Mouse (Mus musculus): ENCODE results near the gene Btla.
A peak's percentile ranks its signal among the peaks of the same experiment; 100 is the strongest.

The Btla gene

GRCm38 (mm10) chr16:45259663-45260062 lies 35.5 kb downstream of the Btla start:
- DNase-seq (ENCODE audit: low spot score in 2 of 2) = no peak

DNA sequence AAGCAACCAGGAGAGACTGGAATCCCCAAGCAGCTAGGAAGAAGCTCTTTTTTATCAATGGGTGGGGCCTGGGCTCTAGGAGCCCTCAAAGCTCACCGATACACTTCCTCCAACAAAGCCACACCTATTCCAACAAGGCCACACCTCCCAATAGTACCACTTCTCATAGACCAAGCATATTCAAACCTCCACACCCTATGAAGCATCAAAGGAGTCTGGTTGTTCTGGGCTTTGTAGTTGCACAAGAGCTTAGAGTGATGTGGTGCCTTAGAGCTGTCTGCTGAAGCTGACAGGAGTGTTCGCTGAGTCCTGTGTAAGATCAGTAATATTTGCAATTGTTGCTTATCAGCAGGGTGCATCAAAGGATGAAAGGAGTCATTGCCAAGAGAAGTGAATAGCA lies 37.2 kb downstream of the Btla start:
- DNase-seq (ENCODE audit: low spot score in 2 of 2) = no peak

- no peak for DNase-seq (ENCODE audit: low spot score in 2 of 2)
Observed at GRCm38 (mm10) chr16:45262051-45262450, 37.9 kb downstream of the Btla start.

DNA sequence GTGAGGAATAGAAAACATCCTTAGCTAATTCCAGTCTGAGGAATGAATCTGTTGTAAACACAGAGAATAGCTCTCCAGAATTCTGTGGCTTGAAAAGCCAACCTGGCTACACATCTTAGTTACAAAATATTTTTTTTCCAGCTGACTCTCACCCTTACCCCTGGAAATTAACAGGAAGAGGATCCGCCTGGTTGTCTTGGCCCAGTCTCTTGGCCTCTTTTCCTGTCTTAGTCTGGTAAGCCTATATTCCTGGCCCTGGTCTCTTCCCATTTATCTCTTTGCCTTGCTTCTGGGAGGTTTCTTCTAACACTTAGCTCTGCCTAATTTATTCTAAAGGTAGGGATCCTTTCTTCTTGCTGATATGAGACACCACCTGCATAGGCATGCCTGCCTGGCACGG lies 45.8 kb downstream of the Btla start:
- DNase-seq (ENCODE audit: low spot score in 2 of 2) = no peak

DNA sequence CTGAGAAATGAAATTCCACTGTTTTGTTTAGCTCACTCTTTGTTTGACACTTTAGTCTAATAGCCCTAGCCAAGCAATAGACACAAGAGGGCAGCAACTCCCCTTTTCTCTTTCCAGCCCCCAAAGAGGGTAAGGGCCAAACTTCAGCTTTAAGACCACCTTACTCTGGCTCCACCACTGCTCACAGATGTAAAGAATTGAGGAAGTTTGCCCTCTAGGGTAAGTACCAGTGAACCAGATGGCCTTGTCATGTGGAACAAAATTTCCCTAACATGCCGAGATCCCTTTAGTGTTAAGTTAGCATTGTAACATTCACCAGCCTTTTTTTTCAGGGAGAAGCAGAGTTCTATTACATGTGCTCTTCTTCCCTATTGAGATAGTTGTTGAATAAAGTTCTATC lies 59.0 kb downstream of the Btla start:
- peak in 1 of 2 experiments; percentile 18 for DNase-seq (ENCODE audit: low spot score in 2 of 2)

DNA sequence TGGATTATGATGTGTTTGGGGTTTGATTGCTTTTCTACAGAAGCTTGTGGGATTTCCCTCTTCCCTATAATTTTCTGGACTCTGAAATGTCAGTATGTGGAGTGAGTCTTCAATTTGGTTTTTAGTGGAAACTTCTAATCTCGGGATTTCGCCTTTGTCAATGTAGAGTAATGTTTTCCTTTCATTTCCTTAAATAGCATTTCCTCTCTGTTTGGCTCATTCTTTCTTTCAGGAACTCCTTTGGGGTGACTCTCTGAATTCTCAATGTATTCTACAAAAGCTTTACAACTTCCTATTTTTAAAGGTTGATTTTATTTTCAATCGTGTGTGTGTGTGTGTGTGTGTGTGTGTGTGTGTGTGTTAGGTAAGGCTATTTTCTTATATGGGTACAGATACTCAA lies 73.7 kb downstream of the Btla start:
- no peak for DNase-seq (ENCODE audit: low spot score in 2 of 2)
